16 mouse cellular contexts compared by ENCODE assay signal in genomic region chr2:165687516-165687915, GRCm38 (mm10).
A peak's percentile ranks its signal among the peaks of the same experiment; 100 is the strongest.
DNase-seq lines count a peak whose midpoint lies in the region; ATAC-seq lines count a peak whose summit lies in the region.
"Had no signal": no experiment of that assay in that cellular context is flagged by ENCODE, and none has a peak within 500 bp of the region (broad histone marks: within the 10 kb centered on the region; RNA-seq: fewer than 3 reads in every experiment).

No protein-coding gene starts in this region.

- WGBS in hindbrain, embryonic 11.5 days, result 34% methylated on average over 8 of the region's 8 CpGs
- WGBS in hindbrain, embryonic 16.5 days, result 32% methylated on average over 8 of the region's 8 CpGs
- WGBS in limb, embryonic 10.5 days, result 29% methylated on average over 8 of the region's 8 CpGs
- 42% methylated on average over 8 of the region's 8 CpGs for WGBS in midbrain, embryonic 10.5 days

- H3K27ac ChIP-seq in hindbrain, embryonic 11.5 days (ENCODE audit: low read depth, low read length), result no peak overlapping the region
- H3K27ac ChIP-seq in hindbrain, embryonic 16.5 days (ENCODE audit: low read depth, low read length), result no peak overlapping the region
- no peak overlapping the region for H3K27ac ChIP-seq in limb, embryonic 10.5 days
- no peak overlapping the region for H3K27ac ChIP-seq in midbrain, embryonic 10.5 days (replicated peaks)
- H3K27ac ChIP-seq: embryonic facial prominence, embryonic 15.5 days; forebrain, embryonic 13.5 days; hindbrain, embryonic 13.5 days; layer of hippocampus, adult 2 months had no signal

- ATAC-seq in hindbrain, embryonic 11.5 days (ENCODE audit: low FRiP score), result no peak
- ATAC-seq in hindbrain, embryonic 16.5 days, result no peak
- ATAC-seq: forebrain, embryonic 13.5 days had no signal

- H3K27me3 ChIP-seq in hindbrain, embryonic 11.5 days (ENCODE audit: control insufficient read depth, insufficient read depth, low read length), result no peaks in the 10 kb centered on the region
- H3K27me3 ChIP-seq in hindbrain, embryonic 16.5 days (replicated peaks; ENCODE audit: control insufficient read depth, insufficient read depth, low read length), result no peaks in the 10 kb centered on the region
- no peaks in the 10 kb centered on the region for H3K27me3 ChIP-seq in limb, embryonic 10.5 days (ENCODE audit: low read depth, poor library complexity, severe bottlenecking)
- no peaks in the 10 kb centered on the region for H3K27me3 ChIP-seq in midbrain, embryonic 10.5 days (ENCODE audit: low read depth, poor library complexity, severe bottlenecking)
- H3K27me3 ChIP-seq: embryonic facial prominence, embryonic 15.5 days; forebrain, embryonic 13.5 days; hindbrain, embryonic 13.5 days had no signal

- no peaks in the 10 kb centered on the region for H3K36me3 ChIP-seq in hindbrain, embryonic 11.5 days (ENCODE audit: control insufficient read depth, insufficient read depth, low read length)
- H3K36me3 ChIP-seq in hindbrain, embryonic 16.5 days (ENCODE audit: control insufficient read depth, insufficient read depth, low read length), result no peaks in the 10 kb centered on the region
- H3K36me3 ChIP-seq in limb, embryonic 10.5 days, result no peaks in the 10 kb centered on the region
- no peaks in the 10 kb centered on the region; the same call in 1 of the 2 replicates for H3K36me3 ChIP-seq in midbrain, embryonic 10.5 days

- H3K4me1 ChIP-seq in hindbrain, embryonic 11.5 days (replicated peaks; ENCODE audit: control insufficient read depth, insufficient read depth, low read length), result no peaks in the 10 kb centered on the region
- no peaks in the 10 kb centered on the region for H3K4me1 ChIP-seq in hindbrain, embryonic 16.5 days (ENCODE audit: control insufficient read depth, insufficient read depth, low read depth, low read length)
- H3K4me1 ChIP-seq in limb, embryonic 10.5 days, result peaks cover 7% of the 10 kb centered on the region; the same call in 1 of the 2 replicates
- peaks cover 13% of the 10 kb centered on the region for H3K4me1 ChIP-seq in midbrain, embryonic 10.5 days
- H3K4me1 ChIP-seq: embryonic facial prominence, embryonic 15.5 days had no signal

- no peak overlapping the region for H3K9ac ChIP-seq in hindbrain, embryonic 11.5 days (ENCODE audit: low read depth, low read length)
- no peak overlapping the region for H3K9ac ChIP-seq in hindbrain, embryonic 16.5 days (ENCODE audit: low read depth, low read length)
- H3K9ac ChIP-seq: embryonic facial prominence, embryonic 15.5 days; forebrain, embryonic 13.5 days; hindbrain, embryonic 13.5 days had no signal

- H3K4me3 ChIP-seq in hindbrain, embryonic 11.5 days (ENCODE audit: low read depth, low read length), result no peak overlapping the region
- no peak overlapping the region for H3K4me3 ChIP-seq in hindbrain, embryonic 16.5 days (ENCODE audit: low read length)
- H3K4me3 ChIP-seq in limb, embryonic 10.5 days, result no peak overlapping the region
- no peak overlapping the region for H3K4me3 ChIP-seq in midbrain, embryonic 10.5 days
- H3K4me3 ChIP-seq: embryonic facial prominence, embryonic 15.5 days; forebrain, embryonic 13.5 days; hindbrain, embryonic 13.5 days; layer of hippocampus, adult 2 months had no signal

- peak; percentile 22 for DNase-seq in hindbrain, embryonic 11.5 days (ENCODE audit: low spot score)
- peak; percentile 6 for DNase-seq in Muller cell, postnatal 12 days (ENCODE audit: inconsistent ontology term)
- peak; percentile 30 for DNase-seq in ZHBTc4 (ENCODE audit: low read depth, low spot score)
- peak; percentile 62 for DNase-seq in limb, embryonic 10.5 days (ENCODE audit: low spot score)
- DNase-seq in midbrain, embryonic 10.5 days (ENCODE audit: low spot score), result no peak
- DNase-seq in thymus, postnatal 25 days, result no peak
- DNase-seq: cerebellum, postnatal 10 days; gastrocnemius, postnatal 36 days; kidney, adult 8-10 months; liver; lung, adult 2 months had no signal

- no peaks in the 10 kb centered on the region for H3K9me3 ChIP-seq in hindbrain, embryonic 11.5 days (ENCODE audit: control insufficient read depth, low read length)
- no peaks in the 10 kb centered on the region for H3K9me3 ChIP-seq in hindbrain, embryonic 16.5 days (ENCODE audit: control insufficient read depth, low read length)
- H3K9me3 ChIP-seq in limb, embryonic 10.5 days (replicated peaks), result no peaks in the 10 kb centered on the region
- H3K9me3 ChIP-seq in midbrain, embryonic 10.5 days (replicated peaks), result no peaks in the 10 kb centered on the region
- H3K9me3 ChIP-seq: embryonic facial prominence, embryonic 15.5 days; forebrain, embryonic 13.5 days; hindbrain, embryonic 13.5 days had no signal

- no peak overlapping the region for H3K4me2 ChIP-seq in hindbrain, embryonic 11.5 days (replicated peaks; ENCODE audit: low read depth, low read length)
- H3K4me2 ChIP-seq in hindbrain, embryonic 16.5 days (ENCODE audit: low read length), result no peak overlapping the region
- H3K4me2 ChIP-seq: embryonic facial prominence, embryonic 15.5 days; forebrain, embryonic 13.5 days; hindbrain, embryonic 13.5 days had no signal

Comparison
In these comparisons a context has a peak if more than half of its experiments do, and no peak if none do; other contexts are left out.
1. DNase-seq: peak in hindbrain, embryonic 11.5 days (single experiment), Muller cell, postnatal 12 days (single experiment), ZHBTc4 (single experiment) and limb, embryonic 10.5 days (single experiment); none in midbrain, embryonic 10.5 days (single experiment) and thymus, postnatal 25 days (single experiment).